Mouse (Mus musculus): ENCODE measurements around the gene Bpnt1.

Bpnt1 gene

GRCm38 (mm10) chr1:185404021-185404420, 72.1 kb downstream of the Bpnt1 start:
- ATAC-seq (ENCODE audit: low TSS enrichment) = peak; percentile 50; the same call in 1 of the 2 replicates

- no peak for ATAC-seq (ENCODE audit: low TSS enrichment)
These were observed 74.0 kb downstream of the Bpnt1 start for GRCm38 (mm10) chr1:185405921-185406320.
